Mouse (Mus musculus) lung, postnatal 0 days (tissue): ENCODE data around the gene Nrxn3.

Experiments
- CTCF ChIP-seq: IDR thresholded peaks from 2 replicates; pipeline ENCODE4 v1.5.1; 2016; ENCODE audit warnings: antibody characterized with exemption, mild to moderate bottlenecking
- EP300 ChIP-seq: IDR thresholded peaks from 2 replicates; pipeline ENCODE4 v1.6.1; 2016; ENCODE audit warnings: antibody characterized with exemption, mild to moderate bottlenecking, control low read depth

GRCm38 (mm10) chr12:88957431-88957830, 234.8 kb downstream of the Nrxn3 start:
- TF ChIP-seq CTCF (no peak), EP300 (no peak)
